Mouse (Mus musculus) heart, postnatal 0 days (tissue): ENCODE measurements around the gene Slc29a1. TPM values are rescaled to one million over a fixed set of nuclear protein-coding genes. Genes with fewer than 3 reads are reported as not detected.

Experiments
- ATAC-seq: fragments of 200-750 bp; cut with Nextera tagmentation; 2 replicates; pipeline ENCODE4 v1.8.0; 2017; ENCODE audit warnings: low read depth, moderate number of reproducible peaks, moderate library complexity; ENCODE audit not compliant: insufficient read depth
- DNase-seq: peaks from one replicate; pipeline ENCODE4 v3.0.0-alpha.2; 2016; ENCODE audit warnings: low spot score
- H3K27ac ChIP-seq: fragments of 300-500 bp; sonication (generic); 2 replicates; pipeline ENCODE4 v1.5.1; 2014; ENCODE audit warnings: low read depth, mild to moderate bottlenecking
- H3K27me3 ChIP-seq: fragments of 300-500 bp; sonication (generic); 2 replicates; pipeline ENCODE4 v1.6.1; 2014; ENCODE audit warnings: low read length, mixed read lengths; ENCODE audit not compliant: control insufficient read depth, insufficient read depth
- H3K36me3 ChIP-seq: fragments of 300-500 bp; sonication (generic); replicated peaks from 2 replicates; pipeline ENCODE4 v1.6.1; 2014; ENCODE audit warnings: low read length, mixed read lengths; ENCODE audit not compliant: control insufficient read depth, insufficient read depth
- H3K4me1 ChIP-seq: fragments of 300-500 bp; sonication (generic); 2 replicates; pipeline ENCODE4 v1.6.1; 2014; ENCODE audit warnings: antibody characterized with exemption; ENCODE audit not compliant: control insufficient read depth, insufficient read depth
- H3K4me2 ChIP-seq: fragments of 300-500 bp; sonication (generic); 2 replicates; pipeline ENCODE4 v1.6.1; 2014; ENCODE audit warnings: low read depth, mild to moderate bottlenecking, low read length, moderate library complexity
- H3K4me3 ChIP-seq: fragments of 300-500 bp; sonication (generic); 2 replicates; pipeline ENCODE4 v1.5.1; 2014; ENCODE audit warnings: low read depth, low read length
- H3K9ac ChIP-seq: fragments of 300-500 bp; sonication (generic); replicated peaks from 2 replicates; pipeline ENCODE4 v1.6.1; 2014; ENCODE audit warnings: low read depth, low read length, mixed read lengths
- H3K9me3 ChIP-seq: fragments of 300-500 bp; sonication (generic); replicated peaks from 2 replicates; pipeline ENCODE4 v1.6.1; 2016; ENCODE audit warnings: low read length; ENCODE audit not compliant: control insufficient read depth
- CTCF ChIP-seq: IDR thresholded peaks from 2 replicates; pipeline ENCODE4 v1.5.1; 2016; ENCODE audit warnings: antibody characterized with exemption, control low read depth, low read depth
- EP300 ChIP-seq: IDR thresholded peaks from 2 replicates; pipeline ENCODE4 v1.6.1; 2016; ENCODE audit warnings: antibody characterized with exemption, low read depth
- whole genome bisulfite sequencing: fragments of 180-500 bp; shearing (Covaris S2); extraction: QIAGEN DNeasy Blood & Tissue Kit; methylation state at CpG from one replicate; pipeline ENCODE4 v1.1.7; 2014; 5-methylcytosine and 5-hydroxymethylcytosine counted together
- polyA plus RNA-seq: library from polyadenylated mRNA; unstranded; fragments of >200 nt; fragmentation: Nextera tagmentation; extraction: Ambion mirVana; gene quantifications from 2 replicates; pipeline ENCODE4 v1.2.1, GENCODE M21; 2015
- total RNA-seq: library from RNA; depleted of rRNA; stranded (reverse); fragments of >200 nt; gene quantifications from 2 replicates; pipeline ENCODE4 v1.2.3, GENCODE M21; 2014; ENCODE audit warnings: low replicate concordance

Gene Slc29a1
- total and polyA plus RNA-seq, 2 experiments from 2014 or later, result 107 to 236 TPM

- no peak overlapping the region for H3K27ac ChIP-seq
- no peaks in the 10 kb centered on the region for H3K9me3 ChIP-seq
- TF ChIP-seq EP300 (no peak), CTCF (no peak)
- no peak overlapping the region for H3K4me3 ChIP-seq
- no peak for DNase-seq
- ATAC-seq, result no peak
- H3K36me3 ChIP-seq, result no peaks in the 10 kb centered on the region
- H3K4me1 ChIP-seq, result peaks cover 18% of the 10 kb centered on the region
- no peaks in the 10 kb centered on the region for H3K27me3 ChIP-seq
- no peak overlapping the region for H3K4me2 ChIP-seq
- H3K9ac ChIP-seq, result no peak overlapping the region
- WGBS, result 74% methylated on average over 5 of the region's 5 CpGs
Observed at GRCm38 (mm10) chr17:45634033-45634432, 34.6 kb upstream of the Slc29a1 start.

GRCm38 (mm10) chr17:45631940-45632339, 32.5 kb upstream of the Slc29a1 start:
- no peak for ATAC-seq

GRCm38 (mm10) chr17:45630992-45631391, 31.6 kb upstream of the Slc29a1 start:
- H3K9ac ChIP-seq, result no peak overlapping the region
- no peak overlapping the region for H3K4me3 ChIP-seq
- no peaks in the 10 kb centered on the region for H3K36me3 ChIP-seq
- ATAC-seq (no peak), DNase-seq (no peak)
- H3K27ac ChIP-seq, result no peak overlapping the region
- H3K4me1 ChIP-seq, result peaks cover 19% of the 10 kb centered on the region
- no peaks in the 10 kb centered on the region for H3K9me3 ChIP-seq
- TF ChIP-seq CTCF, result no peak
- TF ChIP-seq EP300, result no peak
- no peaks in the 10 kb centered on the region for H3K27me3 ChIP-seq
- WGBS, result 65% methylated on average over 3 of the region's 3 CpGs
- H3K4me2 ChIP-seq, result no peak overlapping the region; the same call in 1 of the 2 replicates

More at GRCm38 (mm10) chr17:45631940-45632339, 32.5 kb upstream of the Slc29a1 start:
- no peak for TF ChIP-seq CTCF
- TF ChIP-seq EP300, result no peak
- H3K4me3 ChIP-seq, result no peak overlapping the region
- no peaks in the 10 kb centered on the region for H3K36me3 ChIP-seq
- no peak for DNase-seq
- WGBS, result 70% methylated on average over 6 of the region's 6 CpGs
- H3K9ac ChIP-seq, result no peak overlapping the region
- H3K9me3 ChIP-seq, result no peaks in the 10 kb centered on the region
- H3K4me2 ChIP-seq, result no peak overlapping the region
- H3K4me1 ChIP-seq, result peaks cover 19% of the 10 kb centered on the region
- H3K27ac ChIP-seq, result no peak overlapping the region
- H3K27me3 ChIP-seq, result no peaks in the 10 kb centered on the region

DNA sequence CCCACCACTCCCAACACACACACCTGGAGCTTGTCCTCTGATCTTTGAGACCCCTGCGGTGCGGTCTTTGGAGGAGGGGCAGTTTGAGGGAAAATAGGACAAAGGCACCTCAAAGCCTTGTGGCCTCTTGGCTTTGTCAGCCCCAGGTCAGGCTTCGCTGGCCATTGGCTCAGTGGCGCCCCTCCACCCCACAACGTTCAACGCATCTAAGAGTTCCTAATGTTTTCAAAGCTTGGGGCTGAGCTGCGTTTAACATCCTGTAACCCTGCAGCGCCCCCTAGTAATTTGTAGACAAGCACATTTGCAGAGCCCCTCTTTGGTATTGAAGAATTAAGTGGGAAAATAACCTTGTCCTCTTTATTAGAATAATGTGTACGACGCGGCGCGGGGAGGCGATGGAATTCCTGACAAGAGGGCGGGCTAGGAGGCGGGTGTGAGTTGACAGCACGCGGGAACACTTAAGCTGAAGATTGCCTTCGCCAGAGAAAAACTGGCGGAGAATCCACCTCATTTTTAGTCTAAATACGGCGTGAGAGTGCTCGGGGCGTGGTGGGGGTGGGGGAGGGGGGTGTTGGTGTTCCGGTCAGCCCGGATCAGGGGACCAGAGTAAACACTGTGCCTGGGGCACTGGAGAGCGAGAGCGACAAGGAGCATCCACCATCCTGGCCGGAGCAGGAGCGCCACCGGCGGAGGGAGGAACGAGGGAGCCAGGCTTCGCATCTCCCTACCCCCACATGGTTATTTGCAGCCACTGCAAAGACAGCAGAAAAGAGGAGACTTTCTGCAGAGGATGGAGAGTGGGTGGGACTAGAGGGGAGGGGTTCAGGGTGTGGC, 30.7 kb upstream of the Slc29a1 start:
- ATAC-seq (peak; percentile 80), DNase-seq (peak; percentile 80)
- Histone ChIP-seq H3K4me3 (peak overlapping the region; percentile 46), H3K4me1 (peaks cover 19% of the 10 kb centered on the region), H3K9ac (peak overlapping the region; percentile 51; the same call in 1 of the 2 replicates), H3K9me3 (no peaks in the 10 kb centered on the region), H3K27ac (peak overlapping the region; percentile 75), H3K27me3 (no peaks in the 10 kb centered on the region), H3K4me2 (peak overlapping the region; percentile 88), H3K36me3 (no peaks in the 10 kb centered on the region)
- TF ChIP-seq CTCF (peak; percentile 60), EP300 (no peak)
- WGBS, result 2% methylated on average over 34 of the region's 34 CpGs

DNA sequence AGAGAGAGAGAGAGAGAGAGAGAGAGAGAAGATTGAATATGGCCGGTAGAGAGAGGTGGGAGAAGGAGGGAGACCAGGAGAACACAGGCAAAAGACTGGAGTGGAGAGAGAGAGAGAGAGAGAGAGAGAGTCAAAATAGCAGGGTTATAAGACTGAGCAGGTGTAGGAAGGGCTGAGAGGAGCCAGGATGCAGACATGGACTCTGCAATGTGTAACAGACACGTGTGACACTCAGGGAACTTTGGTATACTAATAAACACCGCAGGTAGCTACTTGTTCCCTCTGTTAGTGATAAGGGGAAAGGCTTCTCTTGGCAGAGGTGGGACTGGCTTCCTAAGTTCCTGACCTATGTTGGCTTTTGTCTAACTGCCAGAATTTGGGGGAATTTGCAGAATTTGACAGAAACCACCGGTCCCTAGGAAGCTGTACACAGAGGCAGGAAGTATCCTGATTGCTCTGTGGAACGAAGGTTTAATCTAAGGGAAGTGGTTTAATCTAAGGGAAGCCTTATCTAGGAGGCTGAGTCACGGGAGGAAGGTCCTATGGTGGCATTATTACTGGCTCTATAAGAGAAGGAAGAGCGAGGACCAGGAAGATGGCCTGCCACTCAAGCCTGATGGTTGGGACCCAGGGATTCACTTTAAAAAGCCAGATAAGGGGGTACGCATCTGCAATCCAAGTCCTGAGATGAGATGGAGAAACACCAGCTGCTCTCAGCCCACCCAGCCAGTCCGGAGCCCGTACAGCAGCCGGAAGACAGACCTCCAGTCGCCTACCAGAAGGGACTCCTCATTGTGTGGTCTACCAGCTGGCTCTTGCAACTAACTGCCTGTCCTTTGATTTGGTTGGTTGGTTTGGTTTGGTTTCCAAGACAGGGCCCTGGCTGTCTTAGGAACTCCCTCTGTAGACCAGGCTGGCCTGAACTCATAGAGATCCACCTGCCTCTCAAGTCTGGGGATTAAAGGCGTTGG, 29.8 kb upstream of the Slc29a1 start:
- peak overlapping the region; percentile 75 for H3K27ac ChIP-seq
- H3K4me2 ChIP-seq, result peak overlapping the region; percentile 88
- no peaks in the 10 kb centered on the region for H3K27me3 ChIP-seq
- peaks cover 19% of the 10 kb centered on the region for H3K4me1 ChIP-seq
- H3K36me3 ChIP-seq, result no peaks in the 10 kb centered on the region
- WGBS, result 40% methylated on average over 13 of the region's 13 CpGs
- no peaks in the 10 kb centered on the region for H3K9me3 ChIP-seq
- H3K4me3 ChIP-seq, result no peak overlapping the region
- no peak for TF ChIP-seq CTCF
- TF ChIP-seq EP300, result no peak
- 0 out of 2 replicates have a peak overlapping the region, but pooled peaks have one; percentile 51 for H3K9ac ChIP-seq
- DNase-seq (no peak), ATAC-seq (no peak)
